Mouse (Mus musculus): ENCODE measurements at regions not wholly inside any gene's neighbourhood (a gene's known extent, or its start where the extent isn't known, plus 50 kb on each side); places are given as distances from the start of the nearest gene placed in this dataset.

DNA sequence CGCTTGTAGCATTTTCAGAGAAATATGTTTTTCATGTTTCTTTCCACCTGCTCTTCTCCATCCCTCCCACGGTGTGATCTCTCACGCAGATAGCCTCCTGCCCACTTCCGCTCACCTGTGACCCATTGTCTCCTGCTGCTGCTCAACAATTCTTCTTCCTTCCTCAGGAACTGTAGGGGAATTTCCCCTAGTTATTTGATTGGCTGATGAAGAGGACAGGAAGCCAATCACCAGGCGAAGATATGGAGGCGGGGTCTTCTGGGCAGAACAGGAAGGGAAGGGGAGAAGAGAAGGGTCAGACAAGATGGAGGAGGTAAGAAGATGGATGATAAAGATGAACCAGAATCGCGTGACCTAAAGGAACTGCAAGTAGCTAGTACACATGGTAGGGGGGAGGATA lies 80.1 kb upstream of the Cand1 start:
- no peak for TF ChIP-seq CTCF (IDR thresholded peaks at IDR 0.05; ENCODE audit: low read depth, low read length)
- no peak for TF ChIP-seq POLR2A (IDR thresholded peaks at IDR 0.05; ENCODE audit: extremely low read depth, insufficient read depth, low read length)

Data from liver, adult 2 months (tissue).